Mouse (Mus musculus) kidney, embryonic 14.5 days (tissue): ENCODE data around the gene Smpdl3b. TPM values are rescaled to one million over a fixed set of nuclear protein-coding genes. Genes with fewer than 3 reads are reported as not detected.

Source experiments
- ATAC-seq: fragments of 200-750 bp; cut with Nextera tagmentation; 2 replicates; pipeline ENCODE4 v1.8.0; 2017; ENCODE audit warnings: moderate number of reproducible peaks, mild to moderate bottlenecking, moderate TSS enrichment, moderate library complexity; ENCODE audit not compliant: low FRiP score, low TSS enrichment
- H3K27ac ChIP-seq: fragments of 300-500 bp; sonication (generic); 2 replicates; pipeline ENCODE4 v1.5.1; 2014; ENCODE audit warnings: low read depth, mild to moderate bottlenecking, low read length, moderate library complexity, mixed read lengths
- H3K27me3 ChIP-seq: fragments of 300-500 bp; sonication (generic); 2 replicates; pipeline ENCODE4 v1.6.1; 2014; ENCODE audit warnings: mild to moderate bottlenecking, low read length; ENCODE audit not compliant: control insufficient read depth, insufficient read depth
- H3K36me3 ChIP-seq: fragments of 300-500 bp; sonication (generic); 2 replicates; pipeline ENCODE4 v1.6.1; 2014; ENCODE audit warnings: low read length, mixed read lengths; ENCODE audit not compliant: control insufficient read depth, insufficient read depth
- H3K4me1 ChIP-seq: fragments of 300-500 bp; sonication (generic); 2 replicates; pipeline ENCODE4 v1.6.1; 2014; ENCODE audit warnings: low read length, mixed read lengths; ENCODE audit not compliant: control insufficient read depth, insufficient read depth
- H3K4me2 ChIP-seq: fragments of 300-500 bp; sonication (generic); replicated peaks from 2 replicates; pipeline ENCODE4 v1.6.1; 2014; ENCODE audit warnings: low read depth, mild to moderate bottlenecking, low read length
- H3K4me3 ChIP-seq: fragments of 300-500 bp; sonication (generic); 2 replicates; pipeline ENCODE4 v1.5.1; 2014; ENCODE audit warnings: mild to moderate bottlenecking, low read length
- H3K9ac ChIP-seq: fragments of 300-500 bp; sonication (generic); 2 replicates; pipeline ENCODE4 v1.6.1; 2014; ENCODE audit warnings: low read depth, mild to moderate bottlenecking, low read length, moderate library complexity
- H3K9me3 ChIP-seq: fragments of 300-500 bp; sonication (generic); 2 replicates; pipeline ENCODE4 v1.6.1; 2016; ENCODE audit warnings: low read length; ENCODE audit not compliant: control insufficient read depth
- WGBS: fragments of 180-500 bp; shearing (Covaris S2); extraction: QIAGEN DNeasy Blood & Tissue Kit; methylation state at CpG from one replicate; pipeline ENCODE4 v1.1.7; 2014; 5-methylcytosine and 5-hydroxymethylcytosine counted together
- polyA plus RNA-seq: library from polyadenylated mRNA; unstranded; fragments of >200 nt; fragmentation: Nextera tagmentation; extraction: Ambion mirVana; gene quantifications from 2 replicates; pipeline ENCODE4 v1.2.1, GENCODE M21; 2014

Smpdl3b gene
- 7.0 and 10.5 TPM in 2 replicates for polyA plus RNA-seq

GRCm38 (mm10) chr4:132756974-132757373 is at the start of gene Smpdl3b:
Gene Smpdl3b, minus strand, starts transcription at chr4:132757252.
- peak within 1 kb of the TSS; percentile 38; the same call in 1 of the 2 replicates for H3K9ac ChIP-seq
- ATAC-seq, result peak; percentile 90
- WGBS, result 2% methylated on average over 22 of the region's 22 CpGs
- H3K4me3 ChIP-seq, result peak within 1 kb of the TSS; percentile 43
- H3K4me2 ChIP-seq, result peak within 1 kb of the TSS; percentile 86
- H3K36me3 ChIP-seq, result no peaks in the 10 kb centered on the region
- H3K27ac ChIP-seq, result no peak within 1 kb of the TSS
- no peaks in the 10 kb centered on the region for H3K27me3 ChIP-seq
- H3K4me1 ChIP-seq, result peaks cover 7% of the 10 kb centered on the region; the same call in 1 of the 2 replicates
- no peaks in the 10 kb centered on the region for H3K9me3 ChIP-seq

GRCm38 (mm10) chr4:132806620-132807191 is 49.7 kb upstream of the Smpdl3b start:
- H3K9ac ChIP-seq, result no peak overlapping the region
- H3K4me2 ChIP-seq, result no peak overlapping the region
- 89% methylated on average over 7 of the region's 7 CpGs for WGBS
- H3K4me3 ChIP-seq, result no peak overlapping the region
- H3K4me1 ChIP-seq, result no peaks in the 10 kb centered on the region
- no peak for ATAC-seq
- peaks cover 10% of the 10 kb centered on the region for H3K9me3 ChIP-seq
- no peak overlapping the region for H3K27ac ChIP-seq
- H3K27me3 ChIP-seq, result no peaks in the 10 kb centered on the region
- no peaks in the 10 kb centered on the region for H3K36me3 ChIP-seq

- no peak overlapping the region for H3K9ac ChIP-seq
- WGBS, result 84% methylated on average over 12 of the region's 12 CpGs
- no peaks in the 10 kb centered on the region for H3K4me1 ChIP-seq
- no peak for ATAC-seq
- peaks cover 4% of the 10 kb centered on the region; the same call in 1 of the 2 replicates for H3K9me3 ChIP-seq
- H3K27me3 ChIP-seq, result no peaks in the 10 kb centered on the region
- no peak overlapping the region for H3K4me3 ChIP-seq
- no peak overlapping the region for H3K27ac ChIP-seq
- no peaks in the 10 kb centered on the region for H3K36me3 ChIP-seq
- no peak overlapping the region for H3K4me2 ChIP-seq
These were observed 48.6 kb upstream of the Smpdl3b start for GRCm38 (mm10) chr4:132805599-132806197.

GRCm38 (mm10) chr4:132805146-132805545 is 48.1 kb upstream of the Smpdl3b start:
- Histone ChIP-seq H3K4me1 (no peaks in the 10 kb centered on the region), H3K9me3 (no peaks in the 10 kb centered on the region), H3K4me2 (no peak overlapping the region), H3K4me3 (no peak overlapping the region), H3K27me3 (no peaks in the 10 kb centered on the region), H3K27ac (no peak overlapping the region), H3K9ac (no peak overlapping the region), H3K36me3 (no peaks in the 10 kb centered on the region)
- WGBS, result 86% methylated on average over 5 of the region's 5 CpGs
- ATAC-seq, result no peak

GRCm38 (mm10) chr4:132804331-132804730 is 47.3 kb upstream of the Smpdl3b start:
- Histone ChIP-seq H3K36me3 (no peaks in the 10 kb centered on the region), H3K27ac (no peak overlapping the region), H3K9me3 (no peaks in the 10 kb centered on the region), H3K27me3 (no peaks in the 10 kb centered on the region), H3K4me3 (no peak overlapping the region), H3K4me1 (no peaks in the 10 kb centered on the region), H3K4me2 (no peak overlapping the region), H3K9ac (no peak overlapping the region)
- 90% methylated on average over 6 of the region's 6 CpGs for WGBS
- ATAC-seq, result no peak

- H3K9me3 ChIP-seq, result no peaks in the 10 kb centered on the region
- no peaks in the 10 kb centered on the region for H3K4me1 ChIP-seq
- no peak overlapping the region for H3K9ac ChIP-seq
- H3K27me3 ChIP-seq, result no peaks in the 10 kb centered on the region
- H3K4me3 ChIP-seq, result no peak overlapping the region
- ATAC-seq, result no peak
- no peaks in the 10 kb centered on the region for H3K36me3 ChIP-seq
- WGBS, result 96% methylated on average over 7 of the region's 7 CpGs
- H3K27ac ChIP-seq, result no peak overlapping the region
- no peak overlapping the region for H3K4me2 ChIP-seq
These were observed 46.8 kb upstream of the Smpdl3b start for GRCm38 (mm10) chr4:132803876-132804275.

- WGBS, result 87% methylated on average over 5 of the region's 5 CpGs
- no peak overlapping the region for H3K9ac ChIP-seq
- no peaks in the 10 kb centered on the region for H3K9me3 ChIP-seq
- H3K4me2 ChIP-seq, result no peak overlapping the region
- no peaks in the 10 kb centered on the region for H3K36me3 ChIP-seq
- no peaks in the 10 kb centered on the region for H3K4me1 ChIP-seq
- H3K4me3 ChIP-seq, result no peak overlapping the region
- no peak for ATAC-seq
- H3K27ac ChIP-seq, result no peak overlapping the region
- no peaks in the 10 kb centered on the region for H3K27me3 ChIP-seq
These were observed 46.2 kb upstream of the Smpdl3b start for GRCm38 (mm10) chr4:132803212-132803611.

GRCm38 (mm10) chr4:132802171-132802637 is 45.2 kb upstream of the Smpdl3b start:
- no peaks in the 10 kb centered on the region for H3K9me3 ChIP-seq
- no peak overlapping the region for H3K9ac ChIP-seq
- H3K4me1 ChIP-seq, result no peaks in the 10 kb centered on the region
- no peak overlapping the region for H3K27ac ChIP-seq
- H3K4me3 ChIP-seq, result no peak overlapping the region
- no peaks in the 10 kb centered on the region for H3K36me3 ChIP-seq
- H3K4me2 ChIP-seq, result no peak overlapping the region
- no peak for ATAC-seq
- H3K27me3 ChIP-seq, result no peaks in the 10 kb centered on the region
- 70% methylated on average over 16 of the region's 16 CpGs for WGBS
